Mouse (Mus musculus) right cerebral cortex, postnatal 14 days (tissue): Measurements from ENCODE around the gene Olfr30.
"Not testable (repeated sequence)": the region's sequence is repeated elsewhere in the genome, so short reads cannot be mapped to it uniquely, and the experiment has no call there.

ENCODE experiments used
- DNase-seq: peaks from one replicate; pipeline ENCODE4 v3.0.0; 2022

Olfr30 gene

GRCm38 (mm10) chr11:58462170-58462569, at the start of gene Olfr30:
Gene Olfr30, minus strand, starts transcription at chr11:58462270.
- no peak for DNase-seq

GRCm38 (mm10) chr11:58509058-58509457, 47.0 kb upstream of the Olfr30 start:
- DNase-seq: not testable (repeated sequence)

GRCm38 (mm10) chr11:58502472-58502871, 40.4 kb upstream of the Olfr30 start, which contains the start of gene Olfr331:
Gene Olfr331, minus strand, starts transcription at chr11:58502572.
- not testable (repeated sequence) for DNase-seq

- no peak for DNase-seq
Observed at GRCm38 (mm10) chr11:58499290-58499689, 37.2 kb upstream of the Olfr30 start.

GRCm38 (mm10) chr11:58498761-58499160, 36.7 kb upstream of the Olfr30 start:
- no peak for DNase-seq

DNA sequence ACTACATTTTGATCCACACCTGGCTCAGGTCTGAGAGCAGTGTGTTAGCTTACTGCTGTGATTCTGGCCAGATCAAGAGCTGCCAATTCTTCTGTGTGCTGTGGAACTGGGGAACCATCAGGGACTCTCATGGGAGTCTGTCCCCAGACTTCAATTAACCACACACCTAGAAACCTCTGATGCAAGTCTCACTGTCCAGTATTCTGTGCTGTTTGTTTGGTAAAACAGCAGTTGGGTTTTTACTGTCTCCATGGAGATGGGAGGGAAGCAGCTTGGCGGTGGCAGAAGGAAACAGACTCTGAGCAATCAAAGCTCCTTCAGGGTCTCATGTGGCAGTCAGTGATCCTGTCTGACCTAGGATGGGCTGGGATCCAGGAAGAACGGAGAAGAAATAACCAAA, 30.4 kb upstream of the Olfr30 start, which contains the start of gene Olfr332:
Olfr332 (minus strand) TSS at position 101 of the 400 bp plus-strand sequence.
- DNase-seq: no peak

DNA sequence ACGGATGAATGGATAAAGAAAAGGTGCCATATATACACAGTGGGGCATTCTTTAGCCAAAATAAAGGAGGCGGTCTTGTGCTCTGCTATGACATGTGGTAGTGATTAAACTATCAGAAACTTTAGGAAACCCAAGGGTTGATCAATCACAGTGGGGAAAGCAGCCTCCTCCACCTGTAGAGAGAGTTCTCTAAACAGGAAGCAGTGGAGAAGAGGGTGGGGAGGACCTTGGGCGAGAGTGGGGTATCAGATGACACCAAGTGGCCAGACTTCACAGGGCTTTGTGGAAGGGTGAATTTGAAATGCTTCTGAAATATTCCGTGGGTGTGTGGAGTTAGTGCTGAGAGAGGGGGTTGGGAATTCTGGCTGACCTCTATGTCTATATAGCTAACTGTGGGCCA, 8.5 kb downstream of the Olfr30 start:
- DNase-seq: no peak

GRCm38 (mm10) chr11:58452759-58453158, 9.3 kb downstream of the Olfr30 start, which contains the start of gene Lypd9:
Gene Lypd9, minus strand, starts transcription at chr11:58452923.
- no peak for DNase-seq

- no peak for DNase-seq
Observed at GRCm38 (mm10) chr11:58437866-58438265, 24.2 kb downstream of the Olfr30 start.

GRCm38 (mm10) chr11:58432259-58432658, 29.8 kb downstream of the Olfr30 start, which contains the start of gene Gm12253:
Gene Gm12253, plus strand, starts transcription at chr11:58432559.
- DNase-seq: no peak

- no peak for DNase-seq
Observed at GRCm38 (mm10) chr11:58420815-58421214, 41.3 kb downstream of the Olfr30 start, which contains the start of gene 1810065E05Rik. Gene 1810065E05Rik, plus strand, starts transcription at chr11:58421111.

- DNase-seq: no peak
Observed at GRCm38 (mm10) chr11:58418336-58418735, 43.7 kb downstream of the Olfr30 start.

- no peak for DNase-seq
Observed at GRCm38 (mm10) chr11:58408066-58408465, 54.0 kb downstream of the Olfr30 start.
